Mouse (Mus musculus): ENCODE measurements around the gene Adad1.

Gene Adad1

DNA sequence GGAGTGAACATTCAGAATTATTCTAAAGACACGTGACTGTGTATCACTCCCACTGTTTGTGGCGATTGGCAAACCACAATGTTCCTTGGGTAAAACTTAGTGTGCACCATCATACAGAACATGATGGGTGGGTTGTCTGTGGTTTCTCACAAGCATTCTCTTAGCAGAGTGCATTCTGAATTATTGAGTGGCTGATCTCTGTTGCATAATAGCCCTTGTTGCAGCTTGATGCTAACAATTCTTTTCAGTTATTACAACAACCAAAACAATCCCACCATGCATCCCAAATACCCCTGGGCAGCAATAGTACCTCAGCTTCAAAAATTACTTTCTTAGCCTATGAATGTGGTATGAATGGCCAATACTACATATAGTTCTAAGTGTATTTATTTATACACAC lies 106.0 kb downstream of the Adad1 start:
- no peak for DNase-seq (ENCODE audit: low spot score in 2 of 2)

Measured in frontal cortex, postnatal 14 days (tissue).